Mouse (Mus musculus): ENCODE data around the gene Ypel2. TPM values are rescaled to one million over a fixed set of nuclear protein-coding genes. Genes with fewer than 3 reads are reported as not detected.
A peak's percentile ranks its signal among the peaks of the same experiment; 100 is the strongest.

Gene Ypel2
- polyA plus RNA-seq, 1 experiment, result 16.2 TPM

DNA sequence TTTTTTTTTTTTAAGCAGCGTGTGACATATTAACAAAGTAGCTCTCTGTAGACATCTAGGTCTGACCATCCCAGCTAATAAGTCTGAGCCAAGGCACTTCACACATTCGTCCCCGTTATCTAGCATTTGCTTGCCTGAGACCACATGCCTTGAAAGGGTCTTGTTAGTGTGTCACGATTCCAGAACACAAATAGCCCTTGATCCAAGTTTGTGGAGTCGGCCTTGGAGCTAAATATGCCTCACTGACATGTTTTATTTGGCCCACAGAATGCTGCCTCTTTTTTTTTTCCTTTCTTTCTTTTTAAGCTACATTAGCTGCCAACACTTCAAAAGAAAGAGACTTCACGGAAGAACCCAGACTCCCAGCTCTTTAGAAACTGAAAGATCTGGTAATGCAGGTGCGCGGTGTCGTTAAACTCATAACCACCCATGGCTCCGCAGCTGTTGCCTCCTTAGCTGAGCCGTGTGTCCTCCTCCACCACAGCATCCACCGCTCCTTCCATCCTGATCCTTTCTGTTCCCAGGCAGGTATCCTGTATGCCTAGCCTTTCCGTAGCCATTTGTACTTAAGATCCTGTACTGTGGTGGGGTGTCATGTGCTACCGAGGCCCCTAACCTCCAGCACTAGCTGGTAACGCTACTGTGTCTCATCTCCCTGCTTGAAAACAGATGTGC, 100.4 kb downstream of the Ypel2 start:
- no peak for TF ChIP-seq CTCF (IDR thresholded peaks at IDR 0.05; ENCODE audit: borderline replicate concordance, control insufficient read depth, extremely low read depth, insufficient read depth, low read length, poor library complexity)
- TF ChIP-seq POLR2A (IDR thresholded peaks at IDR 0.05; ENCODE audit: control insufficient read depth, extremely low read depth, insufficient read depth, low read length, poor library complexity), result 0 out of 2 replicates have a peak, but pooled peaks have one; percentile 22
- H3K36me3 ChIP-seq (ENCODE audit: control insufficient read depth, insufficient read depth, low read length), result no peaks in the 10 kb centered on the region
- no peaks in the 10 kb centered on the region for H3K27me3 ChIP-seq (ENCODE audit: control insufficient read depth, insufficient read depth, low read length)
- peak overlapping the region; percentile 100 for H3K27ac ChIP-seq (ENCODE audit: control insufficient read depth, insufficient read depth, low read length)
- peak overlapping the region; percentile 21 for H3K4me3 ChIP-seq (ENCODE audit: control insufficient read depth, insufficient read depth, low read length)
- peaks cover 36% of the 10 kb centered on the region for H3K4me1 ChIP-seq (replicated peaks; ENCODE audit: control insufficient read depth, insufficient read depth, low read length)
- peak; percentile 72 for DNase-seq
- 17% methylated on average over 15 of the region's 15 CpGs for WGBS

Other genes starting within 250 kb of the Ypel2 start
- 70.7 and 77.3 TPM in 2 replicates for gene Cltc, start 236.1 kb downstream of the Ypel2 start, polyA plus RNA-seq (2012; rRNA removed)
- gene Dhx40, start 186.0 kb downstream of the Ypel2 start, polyA plus RNA-seq (2012; rRNA removed), result 4.6 and 5.4 TPM in 2 replicates
- gene Gdpd1, start 80.4 kb upstream of the Ypel2 start, polyA plus RNA-seq (2012; rRNA removed), result 4.6 and 6.6 TPM in 2 replicates
- 13.8 and 14.1 TPM in 2 replicates for gene Smg8, start 93.1 kb upstream of the Ypel2 start, polyA plus RNA-seq (2012; rRNA removed)
- gene Prr11, start 115.0 kb upstream of the Ypel2 start, polyA plus RNA-seq (2012; rRNA removed), result 5.9 and 6.9 TPM in 2 replicates
- 18.9 and 21.0 TPM in 2 replicates for gene Ska2, start 115.5 kb upstream of the Ypel2 start, polyA plus RNA-seq (2012; rRNA removed)
- 5.2 and 5.9 TPM in 2 replicates for gene Trim37, start 133.4 kb upstream of the Ypel2 start, polyA plus RNA-seq (2012; rRNA removed)

Measured in thymus, adult 2 months (tissue).